Mouse (Mus musculus): ENCODE data around the gene Ttc25. TPM values are rescaled to one million over a fixed set of nuclear protein-coding genes. Genes with fewer than 3 reads are reported as not detected.
"Not testable (repeated sequence)": the region's sequence is repeated elsewhere in the genome, so short reads cannot be mapped to it uniquely, and the experiment has no call there.

Gene Ttc25
- total and polyA plus RNA-seq, 2 experiments from 2014 or later: 1.5 to 1.8 TPM

- 82% methylated on average over 13 of the region's 13 CpGs for WGBS
- Histone ChIP-seq H3K27ac (no peak overlapping the region), H3K9ac (replicated peaks; ENCODE audit: low read length) (no peak overlapping the region), H3K4me2 (ENCODE audit: low read depth, low read length) (no peak overlapping the region), H3K27me3 (ENCODE audit: insufficient read depth, low read length) (no peaks in the 10 kb centered on the region), H3K36me3 (ENCODE audit: insufficient read depth, low read length) (peaks cover 59% of the 10 kb centered on the region), H3K9me3 (ENCODE audit: low read length) (no peaks in the 10 kb centered on the region), H3K4me1 (ENCODE audit: insufficient read depth, low read length) (peaks cover 8% of the 10 kb centered on the region; the same call in 1 of the 2 replicates), H3K4me3 (ENCODE audit: low read length) (no peak overlapping the region)
- TF ChIP-seq CTCF (IDR thresholded peaks at IDR 0.05; ENCODE audit: low read depth): no peak
- no peak for ATAC-seq
- DNase-seq (ENCODE audit: low spot score): no peak
These were observed 34.9 kb downstream of the Ttc25 start for GRCm38 (mm10) chr11:100580275-100580674.

DNA sequence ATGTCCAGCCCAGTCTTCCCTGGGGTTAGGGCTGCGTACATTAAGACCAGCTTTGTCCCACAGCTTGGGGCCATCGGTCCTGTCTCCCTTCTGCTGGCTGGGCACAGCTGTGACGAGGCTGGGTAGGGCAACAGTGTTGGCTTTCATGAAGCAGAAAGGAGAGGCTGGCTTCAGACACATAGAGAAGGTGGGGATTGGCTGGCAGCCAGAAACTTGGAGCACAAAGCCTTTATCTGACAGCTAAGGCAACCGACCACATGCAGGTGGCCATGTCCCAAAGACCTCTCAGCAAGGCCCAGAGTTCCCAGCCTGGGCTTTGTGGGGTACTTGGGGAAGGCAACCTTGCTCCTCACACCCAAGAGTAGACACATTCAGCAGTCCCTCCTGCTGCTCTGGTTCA lies 36.3 kb downstream of the Ttc25 start:
- H3K4me3 ChIP-seq (ENCODE audit: low read length): no peak overlapping the region
- DNase-seq (ENCODE audit: low spot score) (peak; percentile 62), ATAC-seq (peak; percentile 39)
- no peaks in the 10 kb centered on the region for H3K9me3 ChIP-seq (ENCODE audit: low read length)
- H3K4me2 ChIP-seq (ENCODE audit: low read depth, low read length): no peak overlapping the region
- H3K36me3 ChIP-seq (ENCODE audit: insufficient read depth, low read length): peaks cover 74% of the 10 kb centered on the region
- H3K27me3 ChIP-seq (ENCODE audit: insufficient read depth, low read length): no peaks in the 10 kb centered on the region
- TF ChIP-seq CTCF (IDR thresholded peaks at IDR 0.05; ENCODE audit: low read depth): no peak
- H3K4me1 ChIP-seq (ENCODE audit: insufficient read depth, low read length): no peaks in the 10 kb centered on the region; the same call in 1 of the 2 replicates
- WGBS: 32% methylated on average over 4 of the region's 4 CpGs
- H3K27ac ChIP-seq: peak overlapping the region; percentile 56; the same call in 1 of the 2 replicates
- no peak overlapping the region for H3K9ac ChIP-seq (replicated peaks; ENCODE audit: low read length)

GRCm38 (mm10) chr11:100582413-100582812 lies 37.0 kb downstream of the Ttc25 start:
- H3K27ac ChIP-seq; H3K9me3 ChIP-seq (ENCODE audit: low read length); H3K4me2 ChIP-seq (ENCODE audit: low read depth, low read length); DNase-seq (ENCODE audit: low spot score); H3K4me1 ChIP-seq (ENCODE audit: insufficient read depth, low read length); ATAC-seq; H3K9ac ChIP-seq (replicated peaks; ENCODE audit: low read length); H3K4me3 ChIP-seq (ENCODE audit: low read length); H3K27me3 ChIP-seq (ENCODE audit: insufficient read depth, low read length): not testable (repeated sequence)
- peaks cover 80% of the 10 kb centered on the region for H3K36me3 ChIP-seq (ENCODE audit: insufficient read depth, low read length)
- 100% methylated on average over 1 of the region's 1 CpGs for WGBS

GRCm38 (mm10) chr11:100582836-100583235 lies 37.4 kb downstream of the Ttc25 start:
- Histone ChIP-seq H3K36me3 (ENCODE audit: insufficient read depth, low read length) (peaks cover 84% of the 10 kb centered on the region), H3K9me3 (ENCODE audit: low read length) (no peaks in the 10 kb centered on the region), H3K4me1 (ENCODE audit: insufficient read depth, low read length) (no peaks in the 10 kb centered on the region; the same call in 1 of the 2 replicates), H3K4me2 (ENCODE audit: low read depth, low read length) (no peak overlapping the region), H3K27me3 (ENCODE audit: insufficient read depth, low read length) (no peaks in the 10 kb centered on the region), H3K9ac (replicated peaks; ENCODE audit: low read length) (no peak overlapping the region), H3K4me3 (ENCODE audit: low read length) (no peak overlapping the region), H3K27ac (no peak overlapping the region)
- TF ChIP-seq CTCF (IDR thresholded peaks at IDR 0.05; ENCODE audit: low read depth): no peak
- no peak for DNase-seq (ENCODE audit: low spot score)
- no peak for ATAC-seq
- WGBS: 86% methylated on average over 2 of the region's 2 CpGs

DNA sequence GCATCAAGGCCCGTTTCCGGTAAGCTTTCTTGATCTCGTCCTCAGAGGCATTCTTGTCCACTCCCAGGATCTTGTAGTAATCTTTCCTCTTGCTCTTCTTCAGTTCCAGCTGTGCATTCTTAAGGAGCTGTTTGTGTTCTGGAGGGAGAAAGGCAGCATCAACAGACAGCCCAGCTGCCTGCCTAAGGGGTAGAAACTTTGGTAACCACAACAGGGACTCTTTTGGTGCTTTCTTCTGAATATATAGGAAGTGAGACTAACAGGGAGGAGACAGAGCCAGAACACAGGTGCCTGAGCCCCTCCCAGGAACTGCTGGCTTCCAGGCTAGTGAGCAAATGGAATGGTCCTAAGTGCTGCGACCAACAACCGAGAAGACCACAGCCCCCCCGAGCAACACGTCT lies 39.2 kb downstream of the Ttc25 start:
- no peak overlapping the region for H3K9ac ChIP-seq (replicated peaks; ENCODE audit: low read length)
- ATAC-seq: no peak
- WGBS: 88% methylated on average over 7 of the region's 7 CpGs
- no peak overlapping the region for H3K27ac ChIP-seq
- no peak overlapping the region for H3K4me3 ChIP-seq (ENCODE audit: low read length)
- no peak for DNase-seq (ENCODE audit: low spot score)
- H3K4me1 ChIP-seq (ENCODE audit: insufficient read depth, low read length): no peaks in the 10 kb centered on the region
- H3K4me2 ChIP-seq (ENCODE audit: low read depth, low read length): no peak overlapping the region
- no peaks in the 10 kb centered on the region for H3K9me3 ChIP-seq (ENCODE audit: low read length)
- no peaks in the 10 kb centered on the region for H3K27me3 ChIP-seq (ENCODE audit: insufficient read depth, low read length)
- TF ChIP-seq CTCF (IDR thresholded peaks at IDR 0.05; ENCODE audit: low read depth): no peak
- peaks cover 87% of the 10 kb centered on the region for H3K36me3 ChIP-seq (ENCODE audit: insufficient read depth, low read length)

DNA sequence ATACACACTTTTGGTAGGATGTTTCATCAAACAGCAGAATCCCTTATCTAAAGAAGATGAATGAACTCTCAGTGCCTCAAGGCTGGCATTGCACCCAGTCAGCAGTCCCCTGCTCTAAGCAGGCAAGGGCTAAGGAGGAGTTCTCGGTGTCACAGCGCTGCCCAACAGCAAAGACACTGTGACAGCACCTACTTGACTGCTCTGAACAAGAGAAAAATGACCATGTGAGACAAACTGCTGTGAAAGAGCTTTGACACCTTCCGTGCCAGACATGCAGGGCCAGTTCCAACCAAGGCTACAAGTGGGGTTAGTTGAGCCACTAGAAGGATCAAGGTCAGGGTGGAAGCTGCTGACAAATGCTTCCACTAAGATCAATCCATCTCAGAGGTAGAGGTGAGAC lies 39.7 kb downstream of the Ttc25 start:
- no peak overlapping the region for H3K4me3 ChIP-seq (ENCODE audit: low read length)
- H3K9ac ChIP-seq (replicated peaks; ENCODE audit: low read length): no peak overlapping the region
- WGBS: 98% methylated on average over 3 of the region's 3 CpGs
- H3K36me3 ChIP-seq (ENCODE audit: insufficient read depth, low read length): peaks cover 87% of the 10 kb centered on the region
- TF ChIP-seq CTCF (IDR thresholded peaks at IDR 0.05; ENCODE audit: low read depth): no peak
- no peak overlapping the region for H3K4me2 ChIP-seq (ENCODE audit: low read depth, low read length)
- H3K9me3 ChIP-seq (ENCODE audit: low read length): no peaks in the 10 kb centered on the region
- DNase-seq (ENCODE audit: low spot score) (no peak), ATAC-seq (no peak)
- no peaks in the 10 kb centered on the region for H3K4me1 ChIP-seq (ENCODE audit: insufficient read depth, low read length)
- H3K27ac ChIP-seq: no peak overlapping the region
- no peaks in the 10 kb centered on the region for H3K27me3 ChIP-seq (ENCODE audit: insufficient read depth, low read length)

GRCm38 (mm10) chr11:100588462-100588861 lies 43.1 kb downstream of the Ttc25 start:
- no peak for DNase-seq (ENCODE audit: low spot score)
- no peaks in the 10 kb centered on the region for H3K9me3 ChIP-seq (ENCODE audit: low read length)
- no peak for TF ChIP-seq CTCF (IDR thresholded peaks at IDR 0.05; ENCODE audit: low read depth)
- H3K4me3 ChIP-seq (ENCODE audit: low read length): no peak overlapping the region
- no peak overlapping the region for H3K4me2 ChIP-seq (ENCODE audit: low read depth, low read length)
- H3K9ac ChIP-seq (replicated peaks; ENCODE audit: low read length): no peak overlapping the region
- H3K27ac ChIP-seq: no peak overlapping the region
- no peaks in the 10 kb centered on the region for H3K27me3 ChIP-seq (ENCODE audit: insufficient read depth, low read length)
- peaks cover 84% of the 10 kb centered on the region for H3K36me3 ChIP-seq (ENCODE audit: insufficient read depth, low read length)
- H3K4me1 ChIP-seq (ENCODE audit: insufficient read depth, low read length): no peaks in the 10 kb centered on the region
- WGBS: 96% methylated on average over 2 of the region's 2 CpGs
- ATAC-seq: no peak

Measured in hindbrain, postnatal 0 days (tissue).